19 mouse cellular contexts compared by ENCODE assay signal in the genomic region with DNA sequence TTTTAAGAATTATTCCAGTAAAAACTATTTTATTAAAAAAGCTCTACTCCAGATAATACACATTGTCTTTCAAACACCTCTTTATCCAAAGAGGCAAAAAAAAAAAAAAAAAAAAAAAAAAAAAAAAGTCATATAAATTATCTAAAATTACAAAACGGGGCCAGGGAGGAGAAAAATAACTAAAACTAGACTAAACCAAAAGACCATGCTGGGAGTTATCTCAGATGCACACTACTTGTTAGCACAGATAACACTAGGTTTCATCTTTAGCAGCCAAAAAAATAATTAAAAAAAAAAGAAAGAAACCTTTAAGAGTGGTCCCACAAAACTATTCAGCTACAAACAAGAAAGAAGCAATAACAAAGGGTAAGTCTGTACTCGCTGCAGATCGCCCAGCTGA. TPM values are rescaled to one million over a fixed set of nuclear protein-coding genes. Genes with fewer than 3 reads are reported as not detected.
A peak's percentile ranks its signal among the peaks of the same experiment; 100 is the strongest.
DNase-seq lines count a peak whose midpoint lies in the region; ATAC-seq lines count a peak whose summit lies in the region.
"Had no signal": no experiment of that assay in that cellular context is flagged by ENCODE, and none has a peak within 500 bp of the region (broad histone marks: within the 10 kb centered on the region; RNA-seq: fewer than 3 reads in every experiment).

No protein-coding gene starts in this region.

- no peak overlapping the region for H3K4me3 ChIP-seq in liver, embryonic 11.5 days (ENCODE audit: low read depth, low read length)
- H3K4me3 ChIP-seq in liver, embryonic 16.5 days (ENCODE audit: low read depth, low read length): no peak overlapping the region
- no peak overlapping the region for H3K4me3 ChIP-seq in midbrain, embryonic 16.5 days (ENCODE audit: low read depth, low read length)
- no peak overlapping the region for H3K4me3 ChIP-seq in limb, embryonic 10.5 days
- H3K4me3 ChIP-seq: embryonic facial prominence, embryonic 13.5 days; forebrain, embryonic 12.5 days; heart, embryonic 12.5 days; hindbrain, embryonic 12.5 days had no signal

- peaks cover 4% of the 10 kb centered on the region; the same call in 1 of the 2 replicates for H3K4me1 ChIP-seq in liver, embryonic 11.5 days (replicated peaks; ENCODE audit: control insufficient read depth, insufficient read depth, low read length)
- H3K4me1 ChIP-seq in liver, embryonic 16.5 days (ENCODE audit: control insufficient read depth, low read depth, low read length): peaks cover 5% of the 10 kb centered on the region
- H3K4me1 ChIP-seq in midbrain, embryonic 16.5 days (ENCODE audit: control insufficient read depth, insufficient read depth, low read length): no peaks in the 10 kb centered on the region
- no peaks in the 10 kb centered on the region for H3K4me1 ChIP-seq in limb, embryonic 10.5 days
- H3K4me1 ChIP-seq: forebrain, embryonic 12.5 days; heart, embryonic 12.5 days; hindbrain, embryonic 12.5 days had no signal

- ATAC-seq in liver, embryonic 11.5 days (replicated peaks; ENCODE audit: low FRiP score): peak; percentile 39; the same call in 1 of the 2 replicates
- ATAC-seq in common myeloid progenitor, adult 5-6 weeks (replicated peaks; ENCODE audit: low read depth, poor library complexity, severe bottlenecking): peak; percentile 32; the same call in 1 of the 2 replicates
- no peak for ATAC-seq in liver, embryonic 16.5 days (ENCODE audit: low read depth)
- no peak for ATAC-seq in midbrain, embryonic 16.5 days
- ATAC-seq: forebrain, embryonic 16.5 days; hindbrain, postnatal 0 days had no signal

- 68% methylated on average over 3 of the region's 3 CpGs for WGBS in liver, embryonic 11.5 days
- WGBS in liver, embryonic 16.5 days (ENCODE audit: insufficient replicate concordance): 43% methylated on average over 3 of the region's 3 CpGs
- WGBS in midbrain, embryonic 16.5 days: 80% methylated on average over 3 of the region's 3 CpGs
- 90% methylated on average over 3 of the region's 3 CpGs for WGBS in limb, embryonic 10.5 days

- no peaks in the 10 kb centered on the region for H3K9me3 ChIP-seq in liver, embryonic 11.5 days (ENCODE audit: control insufficient read depth, low read length)
- no peaks in the 10 kb centered on the region for H3K9me3 ChIP-seq in liver, embryonic 16.5 days (replicated peaks; ENCODE audit: control insufficient read depth, low read length)
- no peaks in the 10 kb centered on the region for H3K9me3 ChIP-seq in midbrain, embryonic 16.5 days (replicated peaks; ENCODE audit: control insufficient read depth, low read length, poor library complexity, severe bottlenecking)
- H3K9me3 ChIP-seq in limb, embryonic 10.5 days (replicated peaks): no peaks in the 10 kb centered on the region
- H3K9me3 ChIP-seq: embryonic facial prominence, embryonic 13.5 days; forebrain, embryonic 12.5 days; heart, embryonic 12.5 days; hindbrain, embryonic 12.5 days had no signal

- peak overlapping the region; percentile 52; the same call in 1 of the 2 replicates for H3K27ac ChIP-seq in liver, embryonic 11.5 days (ENCODE audit: low read depth, low read length)
- peak overlapping the region; percentile 69 for H3K27ac ChIP-seq in liver, embryonic 16.5 days (ENCODE audit: low read length)
- no peak overlapping the region for H3K27ac ChIP-seq in midbrain, embryonic 16.5 days (ENCODE audit: low read length)
- no peak overlapping the region for H3K27ac ChIP-seq in limb, embryonic 10.5 days
- H3K27ac ChIP-seq: embryonic facial prominence, embryonic 13.5 days; forebrain, embryonic 12.5 days; hindbrain, embryonic 12.5 days; hindbrain, postnatal 0 days had no signal

- no peak overlapping the region for H3K4me2 ChIP-seq in liver, embryonic 11.5 days
- 0 out of 2 replicates have a peak overlapping the region, but pooled peaks have one; percentile 30 for H3K4me2 ChIP-seq in liver, embryonic 16.5 days (ENCODE audit: low read depth, low read length)
- no peak overlapping the region for H3K4me2 ChIP-seq in midbrain, embryonic 16.5 days (ENCODE audit: low read length)
- H3K4me2 ChIP-seq: embryonic facial prominence, embryonic 13.5 days; forebrain, embryonic 12.5 days; heart, embryonic 12.5 days; hindbrain, embryonic 12.5 days had no signal

- H3K27me3 ChIP-seq in liver, embryonic 11.5 days (replicated peaks; ENCODE audit: control insufficient read depth, insufficient read depth, low read length): no peaks in the 10 kb centered on the region
- H3K27me3 ChIP-seq in liver, embryonic 16.5 days (ENCODE audit: control insufficient read depth, insufficient read depth, low read depth, low read length): no peaks in the 10 kb centered on the region
- no peaks in the 10 kb centered on the region for H3K27me3 ChIP-seq in midbrain, embryonic 16.5 days (ENCODE audit: control insufficient read depth, insufficient read depth, low read depth, low read length)
- no peaks in the 10 kb centered on the region for H3K27me3 ChIP-seq in limb, embryonic 10.5 days (ENCODE audit: low read depth, poor library complexity, severe bottlenecking)
- H3K27me3 ChIP-seq: embryonic facial prominence, embryonic 13.5 days; forebrain, embryonic 12.5 days; heart, embryonic 12.5 days; hindbrain, embryonic 12.5 days had no signal

- DNase-seq in liver, embryonic 11.5 days (ENCODE audit: low spot score): no peak
- no peak for DNase-seq in liver
- DNase-seq in heart, postnatal 25 days (ENCODE audit: low spot score): no peak
- DNase-seq in limb, embryonic 10.5 days (ENCODE audit: low spot score): no peak
- DNase-seq: adrenal gland, adult 8-10 months; cerebellum, adult 11 months; cerebellum, adult 8-10 months; cerebellum, postnatal 14 days; gastrocnemius, postnatal 14 days; heart, postnatal 4 days had no signal

- intact Hi-C loops in heart, postnatal 25 days (cut with DNase I): no loop called here

- peaks cover 9% of the 10 kb centered on the region for H3K36me3 ChIP-seq in liver, embryonic 11.5 days (ENCODE audit: control insufficient read depth, insufficient read depth, low read length)
- peaks cover 13% of the 10 kb centered on the region for H3K36me3 ChIP-seq in liver, embryonic 16.5 days (ENCODE audit: control insufficient read depth, insufficient read depth)
- H3K36me3 ChIP-seq in midbrain, embryonic 16.5 days (ENCODE audit: control insufficient read depth, insufficient read depth, low read length): peaks cover 9% of the 10 kb centered on the region
- peaks cover 47% of the 10 kb centered on the region for H3K36me3 ChIP-seq in limb, embryonic 10.5 days

- H3K9ac ChIP-seq in liver, embryonic 11.5 days (ENCODE audit: low read depth, low read length): no peak overlapping the region; the same call in 1 of the 2 replicates
- no peak overlapping the region for H3K9ac ChIP-seq in liver, embryonic 16.5 days (ENCODE audit: low read depth, low read length)
- no peak overlapping the region for H3K9ac ChIP-seq in midbrain, embryonic 16.5 days (ENCODE audit: low read depth, low read length)
- H3K9ac ChIP-seq: embryonic facial prominence, embryonic 13.5 days; forebrain, embryonic 12.5 days; heart, embryonic 12.5 days; hindbrain, embryonic 12.5 days had no signal

RNA-seq across cellular contexts. Expression of gene March6, which starts 27.4 kb away (rescaled TPM):
- 35.5 and 36.1 TPM in 2 replicates for polyA plus RNA-seq in liver, embryonic 11.5 days (2014; fragmentation: Nextera tagmentation; extraction: Ambion mirVana)
- 44.8 and 58.4 TPM in 2 replicates for total RNA-seq in common myeloid progenitor, adult 5-6 weeks (2017)
- 15.8 TPM in 2 replicates for polyA plus RNA-seq in liver, embryonic 16.5 days (2015; fragmentation: Nextera tagmentation; extraction: Ambion mirVana)
- 100 to 1,000 TPM; 100 to 111 TPM for total RNA-seq in heart, postnatal 25 days (2021)
- polyA plus RNA-seq in midbrain, embryonic 16.5 days (2015; fragmentation: Nextera tagmentation; extraction: Ambion mirVana): 99.8 and 106 TPM in 2 replicates
- polyA plus RNA-seq in limb, embryonic 10.5 days (2016; fragmentation: Nextera tagmentation; extraction: Ambion mirVana): 29.6 and 36.2 TPM in 2 replicates

RNA-seq across cellular contexts. Expression of gene Ropn1l, which starts 49.9 kb away (rescaled TPM):
- polyA plus RNA-seq in liver, embryonic 11.5 days (2014; fragmentation: Nextera tagmentation; extraction: Ambion mirVana): 3.0 and 3.1 TPM in 2 replicates
- total RNA-seq in common myeloid progenitor, adult 5-6 weeks (2017): 0.37 and 3.8 TPM in 2 replicates
- 2.2 and 2.6 TPM in 2 replicates for polyA plus RNA-seq in liver, embryonic 16.5 days (2015; fragmentation: Nextera tagmentation; extraction: Ambion mirVana)
- total RNA-seq in heart, postnatal 25 days (2021): not detected
- 2.0 and 2.5 TPM in 2 replicates for polyA plus RNA-seq in midbrain, embryonic 16.5 days (2015; fragmentation: Nextera tagmentation; extraction: Ambion mirVana)
- polyA plus RNA-seq in limb, embryonic 10.5 days (2016; fragmentation: Nextera tagmentation; extraction: Ambion mirVana): 2.7 and 4.7 TPM in 2 replicates

Comparison
In these comparisons a context has a peak if more than half of its experiments do, and no peak if none do; other contexts are left out.
1. ATAC-seq: peak in liver, embryonic 11.5 days (single experiment) and common myeloid progenitor, adult 5-6 weeks (single experiment); none in liver, embryonic 16.5 days (single experiment) and midbrain, embryonic 16.5 days (single experiment).
2. H3K27ac ChIP-seq: peak in liver, embryonic 11.5 days (single experiment) and liver, embryonic 16.5 days (single experiment); none in midbrain, embryonic 16.5 days (single experiment) and limb, embryonic 10.5 days (single experiment).